Mouse (Mus musculus): ENCODE measurements around the gene Uaca. TPM values are rescaled to one million over a fixed set of nuclear protein-coding genes. Genes with fewer than 3 reads are reported as not detected.

Gene Uaca
- 3.4 and 4.5 TPM in 2 replicates for polyA plus RNA-seq (2015; fragmentation: Nextera tagmentation; extraction: Ambion mirVana)

DNA sequence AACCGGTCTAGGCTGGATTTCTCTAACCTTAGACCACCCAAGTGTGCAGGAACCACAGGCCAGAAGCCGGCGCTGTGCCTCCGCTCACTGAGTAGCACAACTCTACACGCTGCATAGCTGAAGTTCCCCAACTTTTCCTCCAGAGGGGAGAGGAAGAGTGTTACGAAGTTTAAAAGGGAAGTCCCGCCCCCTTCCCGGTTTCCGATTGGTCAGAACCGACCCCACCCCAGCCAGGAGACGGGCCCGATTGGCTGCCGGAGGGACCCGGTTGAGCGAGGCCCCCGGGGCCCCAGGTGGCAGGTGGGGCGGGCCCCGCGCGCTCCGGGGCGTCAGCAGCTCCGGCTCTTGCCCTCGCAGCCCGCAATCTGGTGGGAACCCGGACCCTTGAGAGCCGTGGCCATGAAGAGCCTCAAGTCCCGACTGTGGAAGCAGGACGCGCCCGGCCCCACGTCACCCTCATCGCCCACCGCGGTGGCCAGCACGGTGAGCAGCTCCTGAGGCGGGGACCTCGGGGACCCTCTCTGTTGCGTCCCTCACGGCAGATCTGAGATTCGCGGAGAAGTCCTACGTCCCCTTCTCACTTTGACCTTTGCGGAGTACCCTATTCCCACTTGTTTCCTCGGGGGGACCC lies at the start of gene Uaca:
Gene Uaca (plus strand): TSS at position 333 of the 631 bp plus-strand sequence.

Other genes with a start within 250 kb of the Uaca start
- gene Lrrc49, start 106.4 kb upstream of the Uaca start, polyA plus RNA-seq (2015; fragmentation: Nextera tagmentation; extraction: Ambion mirVana) = 1.9 and 3.2 TPM in 2 replicates
- 0.65 and 1.3 TPM in 2 replicates for gene Larp6, start 81.6 kb upstream of the Uaca start, polyA plus RNA-seq (2015; fragmentation: Nextera tagmentation; extraction: Ambion mirVana)

Data from spleen, postnatal 0 days (tissue).